Mouse (Mus musculus): Measurements from ENCODE around the gene A930033H14Rik. TPM values are rescaled to one million over a fixed set of nuclear protein-coding genes. Genes with fewer than 3 reads are reported as not detected.

The A930033H14Rik gene
- polyA plus RNA-seq, 1 experiment from 2014 or later, result 2.4 TPM

DNA sequence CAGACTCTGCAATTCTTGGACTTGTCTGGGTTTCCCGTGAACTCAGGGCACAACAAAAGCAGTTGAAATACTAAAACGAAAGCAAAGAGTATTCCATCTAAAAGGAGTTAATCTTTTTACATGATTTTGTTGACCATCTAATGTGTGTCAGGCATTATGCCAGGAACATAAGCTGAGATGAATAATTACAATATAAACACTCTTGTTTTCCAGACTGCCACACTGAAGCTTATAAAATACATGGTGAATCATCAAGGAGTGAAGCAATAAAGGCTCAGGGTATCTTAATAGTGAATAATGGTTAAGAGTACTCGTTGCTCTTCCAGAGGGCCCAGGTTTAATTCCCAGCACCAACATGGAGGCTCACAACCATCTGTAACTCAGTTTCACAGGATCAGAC is 31.9 kb downstream of the A930033H14Rik start:
- H3K9ac ChIP-seq (ENCODE audit: low read depth, low read length), result no peak overlapping the region
- no peaks in the 10 kb centered on the region for H3K36me3 ChIP-seq (ENCODE audit: control insufficient read depth, insufficient read depth, low read length)
- 77% methylated on average over 3 of the region's 3 CpGs for WGBS (ENCODE audit: insufficient replicate concordance)
- H3K4me1 ChIP-seq (ENCODE audit: control insufficient read depth, insufficient read depth, low read length), result no peaks in the 10 kb centered on the region
- H3K4me3 ChIP-seq (ENCODE audit: low read depth, low read length), result no peak overlapping the region
- H3K4me2 ChIP-seq, result no peak overlapping the region
- H3K9me3 ChIP-seq (replicated peaks; ENCODE audit: control insufficient read depth, low read length), result 0 out of 2 replicates have a peak, but pooled peaks cover 2% of the 10 kb centered on the region
- H3K27me3 ChIP-seq (ENCODE audit: control insufficient read depth, insufficient read depth, low read length), result no peaks in the 10 kb centered on the region
- ATAC-seq (replicated peaks; ENCODE audit: insufficient number of reproducible peaks, low FRiP score, low TSS enrichment), result no peak
- H3K27ac ChIP-seq (ENCODE audit: low read depth, low read length), result no peak overlapping the region

GRCm38 (mm10) chr10:69179341-69179740 is 33.6 kb downstream of the A930033H14Rik start:
- ATAC-seq (replicated peaks; ENCODE audit: insufficient number of reproducible peaks, low FRiP score, low TSS enrichment), result no peak
- no peak overlapping the region for H3K4me2 ChIP-seq
- H3K4me1 ChIP-seq (ENCODE audit: control insufficient read depth, insufficient read depth, low read length), result no peaks in the 10 kb centered on the region

DNA sequence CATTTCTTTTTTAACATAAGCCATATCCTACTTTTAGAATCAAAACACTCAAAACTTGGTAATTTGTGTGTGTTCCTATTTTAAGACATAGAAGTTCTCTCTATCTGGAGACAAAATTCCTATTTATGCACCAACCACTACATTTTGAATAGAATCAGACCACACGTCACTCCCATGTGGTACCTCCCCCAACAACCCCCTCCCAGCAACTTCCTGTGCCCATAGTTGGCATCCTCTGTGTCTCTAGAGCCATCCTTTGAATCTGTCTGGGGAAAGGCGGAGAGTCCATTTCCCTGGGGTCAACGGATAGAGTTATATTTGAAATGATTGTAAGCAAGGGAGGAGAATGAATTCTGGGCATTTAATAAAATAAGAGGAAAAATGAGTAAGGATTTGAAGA is 36.8 kb downstream of the A930033H14Rik start:
- Histone ChIP-seq H3K4me1 (ENCODE audit: control insufficient read depth, insufficient read depth, low read length) (no peaks in the 10 kb centered on the region), H3K4me2 (no peak overlapping the region), H3K36me3 (ENCODE audit: control insufficient read depth, insufficient read depth, low read length) (no peaks in the 10 kb centered on the region), H3K9ac (ENCODE audit: low read depth, low read length) (no peak overlapping the region), H3K9me3 (replicated peaks; ENCODE audit: control insufficient read depth, low read length) (0 out of 2 replicates have a peak, but pooled peaks cover 2% of the 10 kb centered on the region), H3K27me3 (ENCODE audit: control insufficient read depth, insufficient read depth, low read length) (no peaks in the 10 kb centered on the region), H3K4me3 (ENCODE audit: low read depth, low read length) (no peak overlapping the region), H3K27ac (ENCODE audit: low read depth, low read length) (no peak overlapping the region)
- WGBS (ENCODE audit: insufficient replicate concordance), result 64% methylated on average over 3 of the region's 3 CpGs
- ATAC-seq (replicated peaks; ENCODE audit: insufficient number of reproducible peaks, low FRiP score, low TSS enrichment), result no peak

More at GRCm38 (mm10) chr10:69179341-69179740, 33.6 kb downstream of the A930033H14Rik start:
- Histone ChIP-seq H3K27me3 (ENCODE audit: control insufficient read depth, insufficient read depth, low read length) (no peaks in the 10 kb centered on the region), H3K27ac (ENCODE audit: low read depth, low read length) (no peak overlapping the region), H3K36me3 (ENCODE audit: control insufficient read depth, insufficient read depth, low read length) (no peaks in the 10 kb centered on the region), H3K4me3 (ENCODE audit: low read depth, low read length) (no peak overlapping the region), H3K9me3 (replicated peaks; ENCODE audit: control insufficient read depth, low read length) (0 out of 2 replicates have a peak, but pooled peaks cover 2% of the 10 kb centered on the region), H3K9ac (ENCODE audit: low read depth, low read length) (no peak overlapping the region)
- 80% methylated on average over 1 of the region's 1 CpGs for WGBS (ENCODE audit: insufficient replicate concordance)

GRCm38 (mm10) chr10:69172412-69172811 is 40.5 kb downstream of the A930033H14Rik start:
- Histone ChIP-seq H3K27ac (ENCODE audit: low read depth, low read length) (no peak overlapping the region), H3K9me3 (replicated peaks; ENCODE audit: control insufficient read depth, low read length) (no peaks in the 10 kb centered on the region), H3K4me3 (ENCODE audit: low read depth, low read length) (no peak overlapping the region), H3K27me3 (ENCODE audit: control insufficient read depth, insufficient read depth, low read length) (no peaks in the 10 kb centered on the region), H3K9ac (ENCODE audit: low read depth, low read length) (no peak overlapping the region), H3K36me3 (ENCODE audit: control insufficient read depth, insufficient read depth, low read length) (no peaks in the 10 kb centered on the region), H3K4me2 (no peak overlapping the region), H3K4me1 (ENCODE audit: control insufficient read depth, insufficient read depth, low read length) (no peaks in the 10 kb centered on the region)
- ATAC-seq (replicated peaks; ENCODE audit: insufficient number of reproducible peaks, low FRiP score, low TSS enrichment), result no peak
- WGBS (ENCODE audit: insufficient replicate concordance), result 71% methylated on average over 3 of the region's 3 CpGs

GRCm38 (mm10) chr10:69166514-69166913 is 46.4 kb downstream of the A930033H14Rik start:
- WGBS (ENCODE audit: insufficient replicate concordance), result 74% methylated on average over 12 of the region's 12 CpGs
- no peak overlapping the region for H3K4me2 ChIP-seq

GRCm38 (mm10) chr10:69165847-69166246 is 47.1 kb downstream of the A930033H14Rik start:
- WGBS (ENCODE audit: insufficient replicate concordance), result 86% methylated on average over 3 of the region's 3 CpGs
- no peak for ATAC-seq (replicated peaks; ENCODE audit: insufficient number of reproducible peaks, low FRiP score, low TSS enrichment)
- no peaks in the 10 kb centered on the region for H3K36me3 ChIP-seq (ENCODE audit: control insufficient read depth, insufficient read depth, low read length)
- H3K9me3 ChIP-seq (replicated peaks; ENCODE audit: control insufficient read depth, low read length), result no peaks in the 10 kb centered on the region; the same call in 1 of the 2 replicates
- no peak overlapping the region for H3K27ac ChIP-seq (ENCODE audit: low read depth, low read length)
- no peak overlapping the region for H3K9ac ChIP-seq (ENCODE audit: low read depth, low read length)
- H3K4me1 ChIP-seq (ENCODE audit: control insufficient read depth, insufficient read depth, low read length), result no peaks in the 10 kb centered on the region
- H3K4me3 ChIP-seq (ENCODE audit: low read depth, low read length), result no peak overlapping the region
- no peak overlapping the region for H3K4me2 ChIP-seq
- H3K27me3 ChIP-seq (ENCODE audit: control insufficient read depth, insufficient read depth, low read length), result no peaks in the 10 kb centered on the region

More at GRCm38 (mm10) chr10:69166514-69166913, 46.4 kb downstream of the A930033H14Rik start:
- H3K27ac ChIP-seq (ENCODE audit: low read depth, low read length), result no peak overlapping the region
- ATAC-seq (replicated peaks; ENCODE audit: insufficient number of reproducible peaks, low FRiP score, low TSS enrichment), result no peak
- H3K9ac ChIP-seq (ENCODE audit: low read depth, low read length), result no peak overlapping the region
- no peaks in the 10 kb centered on the region for H3K4me1 ChIP-seq (ENCODE audit: control insufficient read depth, insufficient read depth, low read length)
- no peak overlapping the region for H3K4me3 ChIP-seq (ENCODE audit: low read depth, low read length)
- no peaks in the 10 kb centered on the region for H3K27me3 ChIP-seq (ENCODE audit: control insufficient read depth, insufficient read depth, low read length)
- no peaks in the 10 kb centered on the region; the same call in 1 of the 2 replicates for H3K9me3 ChIP-seq (replicated peaks; ENCODE audit: control insufficient read depth, low read length)
- no peaks in the 10 kb centered on the region for H3K36me3 ChIP-seq (ENCODE audit: control insufficient read depth, insufficient read depth, low read length)

DNA sequence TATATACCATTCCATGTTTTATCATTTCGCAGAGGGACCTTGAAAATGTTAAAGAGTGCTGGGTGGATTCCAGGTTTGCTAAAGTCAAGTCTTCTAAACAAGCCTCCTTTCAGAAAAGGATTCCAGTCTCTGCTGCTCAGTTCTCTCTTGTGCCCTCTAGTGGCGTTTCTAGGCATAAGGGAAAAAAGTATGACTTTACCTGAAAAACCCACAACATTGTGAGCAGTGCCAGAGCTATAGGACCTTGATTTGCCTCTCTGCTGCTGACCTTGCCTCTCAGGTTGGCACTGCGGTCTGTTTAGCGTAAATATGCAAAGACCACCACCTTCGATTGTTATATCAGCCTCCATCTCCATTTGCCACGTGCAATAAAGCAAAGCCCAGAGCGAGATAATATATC is 47.8 kb downstream of the A930033H14Rik start:
- 56% methylated on average over 7 of the region's 7 CpGs for WGBS (ENCODE audit: insufficient replicate concordance)
- ATAC-seq (replicated peaks; ENCODE audit: insufficient number of reproducible peaks, low FRiP score, low TSS enrichment), result no peak

DNA sequence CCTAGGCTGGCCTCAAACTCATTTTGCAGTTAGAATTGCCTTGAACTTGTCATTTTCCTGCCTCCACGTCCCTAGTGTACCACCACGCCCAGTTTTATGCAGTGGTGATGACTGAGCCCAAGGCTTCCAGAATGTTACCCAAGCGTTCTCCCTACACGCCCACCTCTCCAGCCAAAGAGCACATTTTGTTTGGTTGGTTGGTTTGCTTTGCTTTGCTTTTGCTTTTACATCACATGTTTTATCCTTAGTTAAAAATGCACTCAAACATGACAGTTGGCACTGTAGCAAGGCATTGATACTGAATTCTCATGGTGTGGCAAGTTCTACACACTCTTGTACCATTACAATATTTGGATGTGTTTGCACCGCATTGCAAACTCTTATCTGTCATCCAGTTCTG is 49.7 kb downstream of the A930033H14Rik start:
- Histone ChIP-seq H3K36me3 (ENCODE audit: control insufficient read depth, insufficient read depth, low read length) (no peaks in the 10 kb centered on the region), H3K27me3 (ENCODE audit: control insufficient read depth, insufficient read depth, low read length) (no peaks in the 10 kb centered on the region), H3K4me3 (ENCODE audit: low read depth, low read length) (no peak overlapping the region), H3K9ac (ENCODE audit: low read depth, low read length) (no peak overlapping the region), H3K27ac (ENCODE audit: low read depth, low read length) (no peak overlapping the region), H3K4me1 (ENCODE audit: control insufficient read depth, insufficient read depth, low read length) (no peaks in the 10 kb centered on the region), H3K4me2 (no peak overlapping the region), H3K9me3 (replicated peaks; ENCODE audit: control insufficient read depth, low read length) (no peaks in the 10 kb centered on the region; the same call in 1 of the 2 replicates)
- WGBS (ENCODE audit: insufficient replicate concordance), result 72% methylated on average over 5 of the region's 5 CpGs
- no peak for ATAC-seq (replicated peaks; ENCODE audit: insufficient number of reproducible peaks, low FRiP score, low TSS enrichment)

More for the DNA sequence above, 47.8 kb downstream of the A930033H14Rik start:
- no peak overlapping the region for H3K9ac ChIP-seq (ENCODE audit: low read depth, low read length)
- no peak overlapping the region for H3K27ac ChIP-seq (ENCODE audit: low read depth, low read length)
- no peaks in the 10 kb centered on the region for H3K36me3 ChIP-seq (ENCODE audit: control insufficient read depth, insufficient read depth, low read length)
- no peaks in the 10 kb centered on the region for H3K27me3 ChIP-seq (ENCODE audit: control insufficient read depth, insufficient read depth, low read length)
- no peaks in the 10 kb centered on the region; the same call in 1 of the 2 replicates for H3K9me3 ChIP-seq (replicated peaks; ENCODE audit: control insufficient read depth, low read length)
- no peak overlapping the region for H3K4me2 ChIP-seq
- no peaks in the 10 kb centered on the region for H3K4me1 ChIP-seq (ENCODE audit: control insufficient read depth, insufficient read depth, low read length)
- H3K4me3 ChIP-seq (ENCODE audit: low read depth, low read length), result no peak overlapping the region

DNA sequence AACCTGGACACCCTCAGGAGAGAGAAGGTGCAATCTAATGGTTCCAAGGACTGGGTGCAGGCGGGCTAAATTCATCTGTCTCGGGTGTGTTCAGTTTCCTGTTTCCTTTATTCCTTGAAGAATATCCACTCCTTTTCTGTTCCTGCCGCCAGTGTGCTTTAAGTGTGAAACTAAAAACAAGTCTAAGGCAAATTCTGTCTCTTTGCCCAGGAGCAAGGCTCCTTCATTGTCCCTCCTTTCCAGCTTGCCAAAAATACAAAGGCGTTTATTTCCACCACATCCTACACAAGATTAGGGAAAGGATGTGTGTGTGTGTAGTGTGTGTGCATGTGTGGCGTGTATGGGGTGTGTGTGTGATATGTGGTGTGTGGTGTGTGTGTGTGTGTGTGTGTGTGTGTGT is 50.3 kb downstream of the A930033H14Rik start:
- Histone ChIP-seq H3K27ac (ENCODE audit: low read depth, low read length) (no peak overlapping the region), H3K4me2 (no peak overlapping the region), H3K4me1 (ENCODE audit: control insufficient read depth, insufficient read depth, low read length) (no peaks in the 10 kb centered on the region), H3K9ac (ENCODE audit: low read depth, low read length) (no peak overlapping the region), H3K27me3 (ENCODE audit: control insufficient read depth, insufficient read depth, low read length) (no peaks in the 10 kb centered on the region), H3K36me3 (ENCODE audit: control insufficient read depth, insufficient read depth, low read length) (no peaks in the 10 kb centered on the region), H3K9me3 (replicated peaks; ENCODE audit: control insufficient read depth, low read length) (no peaks in the 10 kb centered on the region; the same call in 1 of the 2 replicates), H3K4me3 (ENCODE audit: low read depth, low read length) (no peak overlapping the region)
- WGBS (ENCODE audit: insufficient replicate concordance), result 68% methylated on average over 5 of the region's 5 CpGs
- ATAC-seq (replicated peaks; ENCODE audit: insufficient number of reproducible peaks, low FRiP score, low TSS enrichment), result no peak
